Mouse (Mus musculus): ENCODE data around the gene Pbx1. TPM values are rescaled to one million over a fixed set of nuclear protein-coding genes. Genes with fewer than 3 reads are reported as not detected.
A peak's percentile ranks its signal among the peaks of the same experiment; 100 is the strongest.

Gene Pbx1
- polyA plus RNA-seq, 1 experiment from 2014 or later, result 4.0 TPM

- Histone ChIP-seq H3K9me3 (ENCODE audit: low read length) (no peaks in the 10 kb centered on the region), H3K4me1 (ENCODE audit: insufficient read depth) (no peaks in the 10 kb centered on the region), H3K27ac (ENCODE audit: low read depth) (no peak overlapping the region), H3K9ac (replicated peaks) (no peak overlapping the region), H3K4me2 (ENCODE audit: low read depth, low read length) (no peak overlapping the region), H3K27me3 (ENCODE audit: insufficient read depth, low read length) (no peaks in the 10 kb centered on the region), H3K36me3 (replicated peaks; ENCODE audit: insufficient read depth, low read length) (no peaks in the 10 kb centered on the region), H3K4me3 (ENCODE audit: low read depth, low read length) (no peak overlapping the region)
- WGBS (ENCODE audit: insufficient replicate concordance), result 83% methylated on average over 7 of the region's 7 CpGs
- ATAC-seq (no peak), DNase-seq (no peak)
- no peak for TF ChIP-seq EP300 (IDR thresholded peaks at IDR 0.05; ENCODE audit: low read depth)
- TF ChIP-seq CTCF (IDR thresholded peaks at IDR 0.05; ENCODE audit: low read depth), result no peak
Observed at GRCm38 (mm10) chr1:168222794-168223193, 209.3 kb downstream of the Pbx1 start.

GRCm38 (mm10) chr1:168221071-168221521 lies 211.0 kb downstream of the Pbx1 start:
- TF ChIP-seq EP300 (IDR thresholded peaks at IDR 0.05; ENCODE audit: low read depth) (no peak), CTCF (IDR thresholded peaks at IDR 0.05; ENCODE audit: low read depth) (no peak)
- no peak for DNase-seq
- Histone ChIP-seq H3K9ac (replicated peaks) (no peak overlapping the region), H3K4me3 (ENCODE audit: low read depth, low read length) (no peak overlapping the region), H3K27me3 (ENCODE audit: insufficient read depth, low read length) (no peaks in the 10 kb centered on the region), H3K36me3 (replicated peaks; ENCODE audit: insufficient read depth, low read length) (no peaks in the 10 kb centered on the region), H3K4me1 (ENCODE audit: insufficient read depth) (no peaks in the 10 kb centered on the region), H3K4me2 (ENCODE audit: low read depth, low read length) (no peak overlapping the region), H3K9me3 (ENCODE audit: low read length) (no peaks in the 10 kb centered on the region), H3K27ac (ENCODE audit: low read depth) (no peak overlapping the region)
- WGBS (ENCODE audit: insufficient replicate concordance), result 71% methylated on average over 14 of the region's 14 CpGs
- ATAC-seq, result no peak

- 76% methylated on average over 17 of the region's 17 CpGs for WGBS (ENCODE audit: insufficient replicate concordance)
- Histone ChIP-seq H3K4me3 (ENCODE audit: low read depth, low read length) (no peak overlapping the region), H3K27ac (ENCODE audit: low read depth) (no peak overlapping the region), H3K4me2 (ENCODE audit: low read depth, low read length) (no peak overlapping the region), H3K4me1 (ENCODE audit: insufficient read depth) (no peaks in the 10 kb centered on the region), H3K9me3 (ENCODE audit: low read length) (no peaks in the 10 kb centered on the region), H3K9ac (replicated peaks) (no peak overlapping the region), H3K27me3 (ENCODE audit: insufficient read depth, low read length) (no peaks in the 10 kb centered on the region), H3K36me3 (replicated peaks; ENCODE audit: insufficient read depth, low read length) (no peaks in the 10 kb centered on the region)
- ATAC-seq (no peak), DNase-seq (no peak)
- TF ChIP-seq EP300 (IDR thresholded peaks at IDR 0.05; ENCODE audit: low read depth), result no peak
- TF ChIP-seq CTCF (IDR thresholded peaks at IDR 0.05; ENCODE audit: low read depth), result no peak
Observed at GRCm38 (mm10) chr1:168215896-168216747, 215.9 kb downstream of the Pbx1 start.

GRCm38 (mm10) chr1:168215468-168215867 lies 216.6 kb downstream of the Pbx1 start:
- H3K9ac ChIP-seq (replicated peaks), result no peak overlapping the region
- H3K27me3 ChIP-seq (ENCODE audit: insufficient read depth, low read length), result no peaks in the 10 kb centered on the region
- TF ChIP-seq EP300 (IDR thresholded peaks at IDR 0.05; ENCODE audit: low read depth) (no peak), CTCF (IDR thresholded peaks at IDR 0.05; ENCODE audit: low read depth) (no peak)
- no peak overlapping the region for H3K4me3 ChIP-seq (ENCODE audit: low read depth, low read length)
- no peaks in the 10 kb centered on the region for H3K9me3 ChIP-seq (ENCODE audit: low read length)
- H3K4me1 ChIP-seq (ENCODE audit: insufficient read depth), result no peaks in the 10 kb centered on the region; the same call in 1 of the 2 replicates
- WGBS (ENCODE audit: insufficient replicate concordance), result 64% methylated on average over 6 of the region's 6 CpGs
- ATAC-seq (no peak), DNase-seq (no peak)
- no peak overlapping the region for H3K27ac ChIP-seq (ENCODE audit: low read depth)
- no peaks in the 10 kb centered on the region for H3K36me3 ChIP-seq (replicated peaks; ENCODE audit: insufficient read depth, low read length)
- no peak overlapping the region for H3K4me2 ChIP-seq (ENCODE audit: low read depth, low read length)

- no peak for TF ChIP-seq EP300 (IDR thresholded peaks at IDR 0.05; ENCODE audit: low read depth)
- peak; percentile 95 for TF ChIP-seq CTCF (IDR thresholded peaks at IDR 0.05; ENCODE audit: low read depth)
- 21% methylated on average over 5 of the region's 5 CpGs for WGBS (ENCODE audit: insufficient replicate concordance)
- H3K9ac ChIP-seq (replicated peaks), result no peak overlapping the region
- H3K4me3 ChIP-seq (ENCODE audit: low read depth, low read length), result no peak overlapping the region
- no peaks in the 10 kb centered on the region for H3K9me3 ChIP-seq (ENCODE audit: low read length)
- peak; percentile 70 for DNase-seq
- H3K27me3 ChIP-seq (ENCODE audit: insufficient read depth, low read length), result no peaks in the 10 kb centered on the region
- ATAC-seq, result 0 out of 2 replicates have a peak, but pooled peaks have one; percentile 29
- no peaks in the 10 kb centered on the region; the same call in 1 of the 2 replicates for H3K4me1 ChIP-seq (ENCODE audit: insufficient read depth)
- no peak overlapping the region for H3K4me2 ChIP-seq (ENCODE audit: low read depth, low read length)
- 0 out of 2 replicates have a peak, but pooled peaks cover under 1% of the 10 kb centered on the region for H3K36me3 ChIP-seq (replicated peaks; ENCODE audit: insufficient read depth, low read length)
- H3K27ac ChIP-seq (ENCODE audit: low read depth), result no peak overlapping the region
Observed at GRCm38 (mm10) chr1:168214040-168214443, 218.0 kb downstream of the Pbx1 start.

GRCm38 (mm10) chr1:168213595-168213994 lies 218.5 kb downstream of the Pbx1 start:
- no peak overlapping the region for H3K9ac ChIP-seq (replicated peaks)
- H3K36me3 ChIP-seq (replicated peaks; ENCODE audit: insufficient read depth, low read length), result 0 out of 2 replicates have a peak, but pooled peaks cover 4% of the 10 kb centered on the region
- no peak overlapping the region for H3K4me3 ChIP-seq (ENCODE audit: low read depth, low read length)
- no peaks in the 10 kb centered on the region for H3K9me3 ChIP-seq (ENCODE audit: low read length)
- 56% methylated on average over 3 of the region's 3 CpGs for WGBS (ENCODE audit: insufficient replicate concordance)
- ATAC-seq (no peak), DNase-seq (no peak)
- H3K4me2 ChIP-seq (ENCODE audit: low read depth, low read length), result no peak overlapping the region
- TF ChIP-seq EP300 (IDR thresholded peaks at IDR 0.05; ENCODE audit: low read depth), result no peak
- no peak for TF ChIP-seq CTCF (IDR thresholded peaks at IDR 0.05; ENCODE audit: low read depth)
- no peaks in the 10 kb centered on the region; the same call in 1 of the 2 replicates for H3K4me1 ChIP-seq (ENCODE audit: insufficient read depth)
- H3K27ac ChIP-seq (ENCODE audit: low read depth), result no peak overlapping the region
- no peaks in the 10 kb centered on the region for H3K27me3 ChIP-seq (ENCODE audit: insufficient read depth, low read length)
